Mouse (Mus musculus): Measurements from ENCODE around the gene Gm21317. TPM values are rescaled to one million over a fixed set of nuclear protein-coding genes. Genes with fewer than 3 reads are reported as not detected.
"Not testable (repeated sequence)": the region's sequence is repeated elsewhere in the genome, so short reads cannot be mapped to it uniquely, and the experiment has no call there.

Gene Gm21317
- polyA plus RNA-seq (2015; fragmentation: Nextera tagmentation; extraction: Ambion mirVana) = not detected in 2 replicates

DNA sequence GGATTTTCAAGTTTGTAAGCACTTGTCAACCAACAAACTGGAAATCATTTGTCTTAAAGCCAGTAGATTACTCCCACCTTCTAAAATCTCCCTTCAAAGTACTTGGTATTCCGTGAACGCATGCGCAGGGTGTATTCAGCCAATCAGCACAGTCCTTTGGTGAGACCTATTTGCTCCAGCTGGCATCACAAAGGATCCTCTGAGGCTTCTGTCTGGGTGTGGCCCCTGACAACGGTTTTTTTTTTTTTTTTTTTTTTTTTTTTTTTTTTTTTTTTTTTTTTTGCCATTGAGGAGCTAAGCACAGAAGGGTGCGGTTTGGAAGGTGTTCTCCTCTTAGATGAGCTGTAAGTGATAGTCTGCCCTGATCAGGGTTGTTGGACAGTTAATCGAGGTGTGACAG is at the start of gene Gm21317:
Gene Gm21317 (plus strand): TSS at position 301 of the 400 bp plus-strand sequence.
- not testable (repeated sequence) for H3K4me3 ChIP-seq; H3K4me2 ChIP-seq; H3K27ac ChIP-seq; H3K9me3 ChIP-seq; H3K36me3 ChIP-seq (replicated peaks); H3K9ac ChIP-seq; ATAC-seq (replicated peaks); H3K27me3 ChIP-seq (replicated peaks); H3K4me1 ChIP-seq
- WGBS = no CpG with 5 or more reads among the region's 6 CpGs
